Mouse (Mus musculus) cortical plate, adult 2 months (tissue): ENCODE results near the gene Prcp.

Experiments
- CTCF ChIP-seq: fragments of 200-500 bp; IDR thresholded peaks from 2 replicates; pipeline ENCODE4 v1.5.1; 2011; ENCODE audit warnings: mild to moderate bottlenecking, control low read depth, low read length; ENCODE audit not compliant: insufficient read depth; ENCODE audit errors: extremely low read depth
- POLR2A ChIP-seq: fragments of 200-500 bp; IDR thresholded peaks from 2 replicates; pipeline ENCODE4 v1.6.1; 2011; ENCODE audit warnings: mild to moderate bottlenecking, low read length, control low read depth; ENCODE audit not compliant: insufficient read depth; ENCODE audit errors: extremely low read depth

- no peak for TF ChIP-seq POLR2A
- TF ChIP-seq CTCF = no peak
Observed at GRCm38 (mm10) chr7:92848246-92848645, 26.0 kb upstream of the Prcp start.
